Mouse (Mus musculus) G1E (cell line): Measurements from ENCODE around the gene Eya3. TPM values are rescaled to one million over a fixed set of nuclear protein-coding genes. Genes with fewer than 3 reads are reported as not detected.

ENCODE experiments used
- ATAC-seq: 2 replicates; pipeline ENCODE4 v1.8.0; 2016; ENCODE audit warnings: mild to moderate bottlenecking; ENCODE audit not compliant: insufficient number of reproducible peaks, poor library complexity, low FRiP score, severe bottlenecking; ENCODE audit errors: extremely low read depth
- DNase-seq: peaks from one replicate; pipeline ENCODE4 v3.0.0; 2012; ENCODE audit warnings: low spot score
- H3K27me3 ChIP-seq: 2 replicates; pipeline ENCODE4 v1.6.1; 2012; ENCODE audit warnings: mild to moderate bottlenecking, low read length, inconsistent platforms; ENCODE audit not compliant: insufficient read depth
- H3K36me3 ChIP-seq: replicated peaks from 2 replicates; pipeline ENCODE3; 2012; ENCODE audit warnings: mild to moderate bottlenecking, inconsistent platforms
- H3K4me1 ChIP-seq: 2 replicates; pipeline ENCODE4 v1.6.1; 2012; ENCODE audit warnings: low read depth, low read length, inconsistent platforms, mixed read lengths; ENCODE audit not compliant: insufficient read depth
- H3K4me3 ChIP-seq: 2 replicates; pipeline ENCODE4 v1.5.1; 2012; ENCODE audit warnings: low read depth, mild to moderate bottlenecking, inconsistent platforms, low read length, moderate library complexity, mixed read lengths
- H3K9me3 ChIP-seq: replicated peaks from 2 replicates; pipeline ENCODE4 v1.6.1; 2012; ENCODE audit warnings: inconsistent platforms
- CTCF ChIP-seq: IDR thresholded peaks from 2 replicates; pipeline ENCODE4 v1.5.1; 2012; ENCODE audit warnings: low read depth, low read length, inconsistent platforms, mixed read lengths
- GATA1 ChIP-seq: IDR thresholded peaks from 2 replicates; pipeline ENCODE4 v1.6.1; 2012; ENCODE audit warnings: borderline replicate concordance, low read length, inconsistent platforms, mixed read lengths
- GATA2 ChIP-seq: IDR thresholded peaks from 2 replicates; pipeline ENCODE4 v1.6.1; 2012; ENCODE audit warnings: low read depth, low read length, inconsistent platforms, borderline replicate concordance
- POLR2AphosphoS5 ChIP-seq: IDR thresholded peaks from 2 replicates; pipeline ENCODE4 v1.6.1; 2012; ENCODE audit warnings: low read depth, low read length, inconsistent platforms; ENCODE audit not compliant: insufficient replicate concordance
- TAL1 ChIP-seq: conservative IDR thresholded peaks from 2 replicates; pipeline ENCODE4 v1.6.1; 2012; ENCODE audit warnings: low read depth, low read length, inconsistent platforms, mixed read lengths
- polyA plus RNA-seq: library from polyadenylated mRNA; stranded (reverse); fragments of >175 nt; gene quantifications from 2 replicates; pipeline ENCODE4 v1.2.3, GENCODE M21; 2012
- total RNA-seq, 2 experiments: library from RNA; stranded (forward) in 1 of 2; stranded (reverse) in 1 of 2; fragments of 200-1000 nt in 1 of 2; fragments of >200 nt in 1 of 2; fragmentation: Nextera tagmentation in 1 of 2; gene quantifications; 2 replicates each; pipeline ENCODE4 v1.2.3; 2014 to 2017

Gene Eya3
- total and polyA plus RNA-seq, 3 experiments, result 4.3 to 101 (median 35.0) TPM

- no peak for ATAC-seq
- no peaks in the 10 kb centered on the region for H3K36me3 ChIP-seq
- peaks cover 3% of the 10 kb centered on the region for H3K27me3 ChIP-seq
- TF ChIP-seq POLR2AphosphoS5 (no peak), GATA2 (no peak), GATA1 (no peak), TAL1 (no peak), CTCF (no peak)
- peaks cover 6% of the 10 kb centered on the region; the same call in 1 of the 2 replicates for H3K4me1 ChIP-seq
- peaks cover 19% of the 10 kb centered on the region; the same call in 1 of the 2 replicates for H3K9me3 ChIP-seq
- no peak overlapping the region for H3K4me3 ChIP-seq
- no peak for DNase-seq
Observed at GRCm38 (mm10) chr4:132617873-132618272, 20.9 kb upstream of the Eya3 start.

GRCm38 (mm10) chr4:132618850-132619375 is 19.9 kb upstream of the Eya3 start:
- H3K4me3 ChIP-seq, result no peak overlapping the region
- no peak for ATAC-seq
- no peaks in the 10 kb centered on the region; the same call in none of the 2 replicates for H3K27me3 ChIP-seq
- H3K9me3 ChIP-seq, result peaks cover 19% of the 10 kb centered on the region; the same call in 1 of the 2 replicates
- peaks cover 11% of the 10 kb centered on the region; the same call in 1 of the 2 replicates for H3K4me1 ChIP-seq
- TF ChIP-seq TAL1, result no peak
- no peak for TF ChIP-seq GATA1
- no peak for TF ChIP-seq CTCF
- TF ChIP-seq GATA2, result no peak
- TF ChIP-seq POLR2AphosphoS5, result no peak
- no peak for DNase-seq
- H3K36me3 ChIP-seq, result no peaks in the 10 kb centered on the region

GRCm38 (mm10) chr4:132620134-132620533 is 18.7 kb upstream of the Eya3 start:
- peaks cover 14% of the 10 kb centered on the region for H3K4me1 ChIP-seq

GRCm38 (mm10) chr4:132621287-132622068 is 17.3 kb upstream of the Eya3 start:
- no peak overlapping the region for H3K4me3 ChIP-seq
- no peaks in the 10 kb centered on the region; the same call in none of the 2 replicates for H3K27me3 ChIP-seq
- ATAC-seq (no peak), DNase-seq (no peak)
- H3K9me3 ChIP-seq, result peaks cover 3% of the 10 kb centered on the region; the same call in 1 of the 2 replicates
- peaks cover 14% of the 10 kb centered on the region for H3K4me1 ChIP-seq
- TF ChIP-seq GATA1 (no peak), GATA2 (no peak), CTCF (no peak), TAL1 (no peak), POLR2AphosphoS5 (no peak)
- no peaks in the 10 kb centered on the region for H3K36me3 ChIP-seq

More at GRCm38 (mm10) chr4:132620134-132620533, 18.7 kb upstream of the Eya3 start:
- ATAC-seq (no peak), DNase-seq (no peak)
- Histone ChIP-seq H3K36me3 (no peaks in the 10 kb centered on the region), H3K27me3 (no peaks in the 10 kb centered on the region; the same call in none of the 2 replicates), H3K9me3 (peaks cover 11% of the 10 kb centered on the region; the same call in 1 of the 2 replicates), H3K4me3 (no peak overlapping the region)
- no peak for TF ChIP-seq CTCF
- no peak for TF ChIP-seq POLR2AphosphoS5
- no peak for TF ChIP-seq GATA1
- TF ChIP-seq GATA2, result no peak
- TF ChIP-seq TAL1, result no peak

- DNase-seq, result peak; percentile 69
- ATAC-seq, result peak; percentile 81
- H3K27me3 ChIP-seq, result no peaks in the 10 kb centered on the region; the same call in none of the 2 replicates
- H3K4me1 ChIP-seq, result peaks cover 14% of the 10 kb centered on the region
- no peak overlapping the region; the same call in 1 of the 2 replicates for H3K4me3 ChIP-seq
- TF ChIP-seq CTCF, result no peak
- no peaks in the 10 kb centered on the region for H3K36me3 ChIP-seq
- H3K9me3 ChIP-seq, result peaks cover 8% of the 10 kb centered on the region
Observed at GRCm38 (mm10) chr4:132624034-132624657, 14.6 kb upstream of the Eya3 start.

GRCm38 (mm10) chr4:132628830-132629229 is 10.0 kb upstream of the Eya3 start:
- no peak for DNase-seq
- peaks cover 9% of the 10 kb centered on the region for H3K9me3 ChIP-seq
- H3K4me1 ChIP-seq, result peaks cover 7% of the 10 kb centered on the region
- no peak for ATAC-seq
- no peak for TF ChIP-seq POLR2AphosphoS5
- no peak for TF ChIP-seq GATA1
- no peak for TF ChIP-seq GATA2
- TF ChIP-seq TAL1, result no peak
- TF ChIP-seq CTCF, result no peak
- no peaks in the 10 kb centered on the region for H3K27me3 ChIP-seq
- H3K4me3 ChIP-seq, result no peak overlapping the region
- H3K36me3 ChIP-seq, result peaks cover 3% of the 10 kb centered on the region
